Comparison of ENCODE assay signal across 9 mouse cellular contexts in the genomic region with DNA sequence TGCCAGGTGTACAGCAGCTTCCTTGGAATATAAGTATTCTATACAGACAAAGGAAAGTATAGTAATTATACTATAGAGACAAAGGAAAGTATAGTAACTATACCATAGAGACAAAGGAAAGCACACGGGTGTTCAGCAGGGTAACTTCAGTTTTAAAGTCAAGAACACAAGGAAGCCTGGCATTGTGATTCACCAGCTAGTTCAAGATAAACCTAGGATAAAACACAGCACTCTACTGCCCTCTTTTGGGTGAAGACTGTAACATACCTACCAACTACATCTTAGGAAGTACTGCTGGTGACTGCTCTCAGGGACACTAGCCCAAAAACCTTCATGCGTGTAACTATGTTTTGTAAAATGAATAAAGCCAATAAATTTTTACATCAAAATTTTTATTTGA. TPM values are rescaled to one million over a fixed set of nuclear protein-coding genes. Genes with fewer than 3 reads are reported as not detected.
A peak's percentile ranks its signal among the peaks of the same experiment; 100 is the strongest.
DNase-seq lines count a peak whose midpoint lies in the region; ATAC-seq and TF ChIP-seq lines count a peak whose summit lies in the region.
"Had no signal": no experiment of that assay in that cellular context is flagged by ENCODE, and none has a peak within 500 bp of the region (broad histone marks: within the 10 kb centered on the region; RNA-seq: fewer than 3 reads in every experiment).

No protein-coding gene starts in this region.

- no peaks in the 10 kb centered on the region for H3K36me3 ChIP-seq in heart, adult 2 months (ENCODE audit: control insufficient read depth, insufficient read depth, low read length)
- peaks cover 31% of the 10 kb centered on the region for H3K36me3 ChIP-seq in forebrain, postnatal 0 days (ENCODE audit: insufficient read depth)
- H3K36me3 ChIP-seq in kidney, embryonic 15.5 days = peaks cover 46% of the 10 kb centered on the region

- intact Hi-C loops in heart, adult 2 months (cut with DNase I) = loop anchor here (1.0 to 10.0 kb wide), 4 partner anchors 113 to 1193 kb away; no protein-coding TSS in a partner anchor
- intact Hi-C loops in heart, postnatal 25 days (cut with DNase I) = loop anchor here (1.0 to 10.0 kb wide), 2 partner anchors 173 to 419 kb away; no protein-coding TSS in a partner anchor

- H3K9me3 ChIP-seq in forebrain, postnatal 0 days (ENCODE audit: low read length) = no peaks in the 10 kb centered on the region
- no peaks in the 10 kb centered on the region for H3K9me3 ChIP-seq in kidney, embryonic 15.5 days (replicated peaks)
- H3K9me3 ChIP-seq: lung, embryonic 15.5 days had no signal

- H3K9ac ChIP-seq in heart, adult 2 months (ENCODE audit: low read depth, low read length) = no peak overlapping the region
- H3K9ac ChIP-seq in forebrain, postnatal 0 days = no peak overlapping the region
- H3K9ac ChIP-seq in kidney, embryonic 15.5 days = no peak overlapping the region
- H3K9ac ChIP-seq: lung, embryonic 15.5 days had no signal

- 16% methylated on average over 2 of the region's 2 CpGs for WGBS in heart, adult 2 months
- 17% methylated on average over 2 of the region's 2 CpGs for WGBS in forebrain, postnatal 0 days
- WGBS in kidney, embryonic 15.5 days = 16% methylated on average over 2 of the region's 2 CpGs

- TF ChIP-seq POLR2A in heart, adult 2 months (IDR thresholded peaks at IDR 0.05; ENCODE audit: insufficient read depth, low read depth, low read length) = no peak

- no peaks in the 10 kb centered on the region for H3K27me3 ChIP-seq in heart, adult 2 months (ENCODE audit: control insufficient read depth, insufficient read depth, low read length)
- no peaks in the 10 kb centered on the region for H3K27me3 ChIP-seq in forebrain, postnatal 0 days (ENCODE audit: insufficient read depth, low read length)
- no peaks in the 10 kb centered on the region for H3K27me3 ChIP-seq in kidney, embryonic 15.5 days
- H3K27me3 ChIP-seq: lung, embryonic 15.5 days had no signal

- no peak overlapping the region for H3K4me2 ChIP-seq in forebrain, postnatal 0 days (ENCODE audit: low read depth)
- H3K4me2 ChIP-seq in kidney, embryonic 15.5 days = no peak overlapping the region
- H3K4me2 ChIP-seq: lung, embryonic 15.5 days had no signal

- no peak overlapping the region for H3K4me3 ChIP-seq in heart, adult 2 months
- H3K4me3 ChIP-seq in forebrain, postnatal 0 days (ENCODE audit: low read depth, low read length) = no peak overlapping the region
- no peak overlapping the region for H3K4me3 ChIP-seq in kidney, embryonic 15.5 days (replicated peaks)
- H3K4me3 ChIP-seq: lung, embryonic 15.5 days had no signal

- no peak for DNase-seq in heart, adult 2 months
- DNase-seq in heart, postnatal 25 days (ENCODE audit: low spot score) = no peak
- peak; percentile 93 for DNase-seq in forebrain, postnatal 0 days
- DNase-seq in lung, postnatal 25 days (ENCODE audit: low spot score) = peak; percentile 85
- DNase-seq in yolk sac, embryonic 10.5 days (ENCODE audit: low spot score) = peak; percentile 44

- no peaks in the 10 kb centered on the region for H3K79me2 ChIP-seq in heart, adult 2 months (replicated peaks; ENCODE audit: control insufficient read depth, insufficient read depth, low read length)

- no peak for TF ChIP-seq EP300 in heart, adult 2 months (IDR thresholded peaks at IDR 0.05; ENCODE audit: insufficient read depth, low read depth, low read length)

- H3K27ac ChIP-seq in heart, adult 2 months = no peak overlapping the region
- H3K27ac ChIP-seq in forebrain, postnatal 0 days (ENCODE audit: low read depth, low read length) = no peak overlapping the region
- no peak overlapping the region for H3K27ac ChIP-seq in kidney, embryonic 15.5 days
- H3K27ac ChIP-seq: lung, embryonic 15.5 days had no signal

- peak; percentile 84 for ATAC-seq in CD4-positive, CD25-positive, alpha-beta regulatory T cell, adult 4 months
- ATAC-seq in cerebellum, adult (ENCODE audit: insufficient number of reproducible peaks, low FRiP score, low TSS enrichment) = peak; percentile 65
- peak; percentile 86 for ATAC-seq in forebrain, postnatal 0 days
- ATAC-seq in kidney, embryonic 15.5 days (replicated peaks; ENCODE audit: low FRiP score) = peak; percentile 54; the same call in 1 of the 2 replicates

- TF ChIP-seq CTCF in heart, adult 2 months (IDR thresholded peaks at IDR 0.05) = peak; percentile 95
- peak; percentile 90 for TF ChIP-seq CTCF in forebrain, postnatal 0 days (IDR thresholded peaks at IDR 0.05; ENCODE audit: low read depth)

- no peaks in the 10 kb centered on the region for H3K4me1 ChIP-seq in heart, adult 2 months (ENCODE audit: control insufficient read depth, insufficient read depth, low read length)
- no peaks in the 10 kb centered on the region for H3K4me1 ChIP-seq in forebrain, postnatal 0 days (ENCODE audit: insufficient read depth)
- H3K4me1 ChIP-seq in kidney, embryonic 15.5 days = peaks cover 3% of the 10 kb centered on the region; the same call in 1 of the 2 replicates
- H3K4me1 ChIP-seq: lung, embryonic 15.5 days had no signal

RNA-seq across cellular contexts. Expression of a gene that starts 14.9 kb away (rescaled TPM):
- 1 to 10 TPM; 5.0 to 5.2 TPM for total RNA-seq in heart, adult 2 months (2021)
- polyA plus RNA-seq in heart, adult 2 months (2012; rRNA removed) = 3.8 and 6.3 TPM in 2 replicates
- 1 to 10 TPM; 4.9 TPM for total RNA-seq in heart, postnatal 25 days (2021)
- 10 to 100 TPM; 15.9 to 17.7 TPM for polyA plus RNA-seq in CD4-positive, CD25-positive, alpha-beta regulatory T cell, adult 4 months (2017; shearing (Covaris generic))
- total RNA-seq in forebrain, postnatal 0 days (2014; rRNA removed) = 13.8 and 14.7 TPM in 2 replicates
- 5.5 and 7.0 TPM in 2 replicates for polyA plus RNA-seq in forebrain, postnatal 0 days (2015; fragmentation: Nextera tagmentation; extraction: Ambion mirVana)
- polyA plus RNA-seq in kidney, embryonic 15.5 days (2015; fragmentation: Nextera tagmentation; extraction: Ambion mirVana) = 9.3 and 9.9 TPM in 2 replicates

RNA-seq across cellular contexts. Expression of a gene that starts 15.3 kb away (rescaled TPM):
- total RNA-seq in heart, adult 2 months (2021) = 1 to 10 TPM; 7.2 to 7.9 TPM
- polyA plus RNA-seq in heart, adult 2 months (2012; rRNA removed) = 10.3 and 14.4 TPM in 2 replicates
- total RNA-seq in heart, postnatal 25 days (2021) = 1 to 10 TPM; 8.8 to 9.7 TPM
- 10 to 100 TPM; 11.2 to 11.9 TPM for polyA plus RNA-seq in CD4-positive, CD25-positive, alpha-beta regulatory T cell, adult 4 months (2017; shearing (Covaris generic))
- 7.4 and 9.2 TPM in 2 replicates for total RNA-seq in forebrain, postnatal 0 days (2014; rRNA removed)
- polyA plus RNA-seq in forebrain, postnatal 0 days (2015; fragmentation: Nextera tagmentation; extraction: Ambion mirVana) = 8.0 and 12.1 TPM in 2 replicates
- 20.8 and 24.8 TPM in 2 replicates for polyA plus RNA-seq in kidney, embryonic 15.5 days (2015; fragmentation: Nextera tagmentation; extraction: Ambion mirVana)

RNA-seq across cellular contexts. Expression of a gene that starts 40.2 kb away (rescaled TPM):
- total RNA-seq in heart, adult 2 months (2021) = not detected
- polyA plus RNA-seq in heart, adult 2 months (2012; rRNA removed) = not detected in 2 replicates
- not detected for total RNA-seq in heart, postnatal 25 days (2021)
- polyA plus RNA-seq in CD4-positive, CD25-positive, alpha-beta regulatory T cell, adult 4 months (2017; shearing (Covaris generic)) = not detected
- 0.19 TPM in 1 of 2 replicates, not detected in the other for total RNA-seq in forebrain, postnatal 0 days (2014; rRNA removed)
- polyA plus RNA-seq in forebrain, postnatal 0 days (2015; fragmentation: Nextera tagmentation; extraction: Ambion mirVana) = 0.19 and 0.20 TPM in 2 replicates
- 0.08 and 0.21 TPM in 2 replicates for polyA plus RNA-seq in kidney, embryonic 15.5 days (2015; fragmentation: Nextera tagmentation; extraction: Ambion mirVana)

Comparison
In these comparisons a context has a peak if more than half of its experiments do, and no peak if none do; other contexts are left out.
1. DNase-seq: peak in forebrain, postnatal 0 days (single experiment), lung, postnatal 25 days (single experiment) and yolk sac, embryonic 10.5 days (single experiment); none in heart, adult 2 months (0 of 2) and heart, postnatal 25 days (single experiment).
2. Peak in every context shown above with its lines, with median percentiles within 50 percentile points of each other: ATAC-seq.